Mouse (Mus musculus): ENCODE results near the gene Apba2. TPM values are rescaled to one million over a fixed set of nuclear protein-coding genes. Genes with fewer than 3 reads are reported as not detected.

The Apba2 gene
- total RNA-seq (2021) = 100 to 1,000 TPM; 245 to 264 TPM

DNA sequence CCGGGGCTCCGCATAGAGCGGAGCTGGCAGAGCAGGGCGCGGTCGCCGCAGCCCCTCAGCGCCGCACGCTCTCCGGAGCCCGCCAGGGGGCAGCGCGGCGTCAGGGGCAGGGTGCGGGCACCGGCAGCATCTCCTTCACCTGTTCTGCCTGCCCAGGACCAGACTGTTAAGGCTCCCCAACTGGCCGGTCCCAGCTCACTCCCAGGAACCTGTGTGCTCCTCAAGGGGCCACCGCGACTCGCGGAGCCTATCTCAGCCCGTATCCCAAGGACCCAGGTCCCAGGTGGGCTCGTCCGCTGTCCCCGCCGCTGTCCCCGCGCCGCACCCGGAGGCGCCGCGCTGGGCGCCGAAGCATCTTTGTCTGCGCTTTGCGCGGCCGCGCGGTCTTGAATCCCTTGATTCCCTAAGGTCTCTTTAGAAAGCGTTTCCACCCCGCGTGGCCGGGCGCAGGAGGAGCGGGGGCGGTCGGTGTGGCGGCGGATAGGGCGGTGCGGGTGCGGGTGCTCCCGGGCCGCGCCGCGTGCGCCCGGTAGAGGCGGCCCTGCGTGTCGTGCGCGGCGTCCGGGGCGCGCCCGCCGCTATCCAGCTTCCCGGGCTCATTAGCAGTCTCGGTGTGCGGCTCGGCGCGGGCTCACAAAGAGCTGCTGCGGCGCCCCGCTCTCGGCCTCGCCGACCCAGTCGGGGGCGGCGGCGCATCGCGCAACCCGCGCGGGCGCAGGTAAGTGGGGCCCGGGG lies at the start of gene Apba2:
Apba2 (plus strand) TSS at position 171 of the 735 bp plus-strand sequence.
- peak; percentile 77 to 87 for DNase-seq (ENCODE audit: low spot score in 2 of 2)
- intact Hi-C loops (cut with DNase I) = loop anchor here (5.0 to 10.0 kb wide), 5 partner anchors 49 to 241 kb away; partner anchors contain the start of genes Mcee and Mphosph10

DNA sequence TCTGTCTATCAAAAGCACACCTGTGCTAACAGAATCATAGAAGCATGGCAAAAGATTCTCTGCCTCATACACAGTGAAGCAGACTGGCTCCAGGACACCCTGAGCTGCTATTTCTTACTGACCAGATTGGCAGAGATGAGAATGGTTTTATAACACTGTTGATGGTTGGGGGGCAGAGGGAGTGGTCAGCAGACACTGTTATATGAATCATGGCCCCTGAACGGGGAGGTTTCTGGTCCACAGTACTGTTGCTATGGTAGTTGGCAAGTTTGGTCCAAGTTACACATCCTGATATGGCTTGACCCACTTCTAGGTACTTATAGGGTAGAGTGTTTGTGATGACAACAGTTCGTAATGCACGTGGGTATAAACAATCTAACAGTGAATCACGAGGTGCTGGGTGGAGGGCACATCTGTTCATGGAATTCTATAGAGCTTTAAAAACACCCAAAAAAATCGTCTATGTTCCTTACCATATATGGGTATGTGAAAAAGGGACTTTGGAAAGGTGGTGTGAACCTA lies 49.6 kb upstream of the Apba2 start:
- DNase-seq (ENCODE audit: low spot score in 2 of 2) = peak in 1 of 2 experiments; percentile 26
- intact Hi-C loops (cut with DNase I) = loop anchor here (5.0 kb wide), 1 partner anchor 50 kb away; the partner anchor contains the start of gene Apba2

DNA sequence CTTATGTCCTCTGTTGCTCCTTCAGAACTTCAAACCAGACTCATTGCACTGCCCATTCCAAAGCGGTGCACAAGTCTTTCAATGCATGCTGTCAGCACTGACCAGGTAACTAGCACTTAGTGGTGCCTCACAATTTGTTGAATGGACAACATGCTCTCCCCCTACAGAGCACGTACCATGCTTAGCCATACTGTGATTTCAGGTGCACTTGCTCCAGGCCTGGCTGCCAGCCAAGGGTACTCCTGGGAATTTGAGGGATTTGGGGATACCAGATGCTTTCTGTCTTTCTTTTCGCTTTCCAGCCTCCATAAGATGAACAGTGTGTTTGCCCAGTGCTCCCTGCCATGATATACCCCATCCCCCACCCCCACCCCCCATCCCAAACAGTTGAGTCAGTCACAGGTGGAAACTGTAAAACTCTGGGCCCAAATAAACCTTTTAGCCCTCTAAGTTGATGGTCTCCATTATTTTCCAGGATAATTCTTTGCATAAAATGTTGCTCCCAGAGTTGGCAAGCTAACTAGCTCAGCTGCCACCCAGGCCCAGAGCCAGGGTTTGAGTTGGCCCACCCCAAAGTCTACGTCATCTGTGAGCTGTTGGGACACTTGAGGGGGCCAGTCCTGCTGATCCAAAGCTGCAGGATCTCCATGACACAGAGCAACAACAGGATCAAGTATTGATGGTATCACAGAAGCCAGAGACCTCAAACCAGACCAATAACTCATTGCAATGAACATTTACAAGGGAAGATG lies 48.9 kb upstream of the Apba2 start:
- intact Hi-C loops (cut with DNase I) = loop anchor here (5.0 kb wide), 1 partner anchor 50 kb away; the partner anchor contains the start of gene Apba2
- no peak for DNase-seq (ENCODE audit: low spot score in 2 of 2)

DNA sequence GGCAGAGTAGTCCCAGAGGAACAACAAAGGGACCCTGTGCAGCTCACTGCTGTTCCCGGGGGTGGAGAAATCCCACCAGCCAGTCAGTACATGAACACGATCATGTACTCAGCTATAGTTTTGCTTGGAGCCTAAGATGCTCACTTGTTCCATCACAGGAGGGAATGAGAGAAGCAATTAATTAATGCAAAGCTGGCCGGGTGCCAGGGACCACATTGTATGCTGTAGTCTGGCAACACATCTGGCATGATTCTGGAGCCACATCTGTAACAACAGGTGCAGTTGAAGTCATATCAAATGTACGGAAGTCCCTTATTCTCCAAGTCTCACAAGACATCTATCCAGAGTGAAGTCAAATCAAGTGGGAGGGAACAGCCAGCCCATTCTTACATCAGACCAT lies 45.3 kb upstream of the Apba2 start:
- intact Hi-C loops (cut with DNase I) = no loop called here
- DNase-seq (ENCODE audit: low spot score in 2 of 2) = no peak

DNA sequence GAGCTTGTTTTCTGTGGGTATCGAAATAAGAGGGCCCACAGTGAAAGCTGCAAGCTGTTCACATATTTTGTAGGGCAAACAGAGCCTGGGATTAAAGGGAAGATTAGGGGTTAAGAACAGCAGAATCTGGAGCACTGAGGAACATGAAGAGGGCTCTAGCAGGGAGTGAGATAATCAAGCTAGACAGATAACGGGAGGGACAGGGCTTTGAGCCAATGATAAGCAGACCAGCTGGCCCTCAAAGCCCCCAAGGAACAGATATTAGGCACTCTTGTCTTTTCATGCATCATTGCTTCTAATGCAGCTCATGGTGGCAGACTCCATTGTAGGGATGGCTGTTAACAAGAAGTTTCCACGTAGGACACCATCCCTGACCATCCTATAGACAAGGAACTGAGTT lies 44.8 kb upstream of the Apba2 start:
- DNase-seq (ENCODE audit: low spot score in 2 of 2) = no peak
- intact Hi-C loops (cut with DNase I) = no loop called here

DNA sequence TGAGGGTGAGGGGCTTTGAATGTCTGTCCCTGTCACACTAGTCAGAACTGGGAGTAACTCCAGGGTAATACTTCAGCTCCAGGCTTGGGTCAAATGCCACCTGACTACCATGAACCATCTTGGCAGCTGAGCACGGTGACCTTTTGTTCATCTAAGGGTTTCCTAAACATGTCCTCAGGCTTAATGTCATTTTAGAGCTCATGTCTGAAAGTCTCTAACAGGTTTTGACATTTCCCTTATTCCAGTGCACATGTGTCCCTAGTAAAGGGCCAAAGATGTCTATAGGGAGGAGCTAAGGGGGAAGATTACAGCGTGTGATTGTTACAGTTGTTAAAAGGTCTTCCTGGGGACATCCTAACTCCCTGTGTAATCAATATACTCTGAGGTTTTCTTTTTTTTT lies 43.7 kb upstream of the Apba2 start:
- no peak for DNase-seq (ENCODE audit: low spot score in 2 of 2)
- intact Hi-C loops (cut with DNase I) = no loop called here

DNA sequence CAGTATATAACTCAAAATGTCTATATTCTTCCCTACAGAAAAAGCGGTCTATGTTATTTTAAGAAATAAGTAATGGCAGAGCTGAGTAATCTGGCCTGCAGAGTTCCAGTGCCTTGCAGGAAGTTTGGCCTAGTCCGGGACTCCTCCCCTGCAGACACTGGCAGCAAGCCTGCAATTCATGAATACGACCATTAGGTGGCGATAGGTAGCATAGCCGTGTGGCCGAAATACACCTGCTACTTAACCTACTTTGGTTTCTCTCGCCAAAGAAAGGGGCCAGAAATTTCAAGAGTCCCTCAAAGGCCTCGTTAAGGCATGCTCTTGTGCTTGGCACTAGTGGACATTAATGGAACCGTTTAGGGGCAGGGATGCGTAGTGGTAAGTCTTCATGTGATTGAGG lies 4.1 kb upstream of the Apba2 start:
- intact Hi-C loops (cut with DNase I) = loop anchor here (10.0 kb wide), 1 partner anchor 63 kb away; no protein-coding TSS in a partner anchor
- peak in 1 of 2 experiments; percentile 7 for DNase-seq (ENCODE audit: low spot score in 2 of 2)

DNA sequence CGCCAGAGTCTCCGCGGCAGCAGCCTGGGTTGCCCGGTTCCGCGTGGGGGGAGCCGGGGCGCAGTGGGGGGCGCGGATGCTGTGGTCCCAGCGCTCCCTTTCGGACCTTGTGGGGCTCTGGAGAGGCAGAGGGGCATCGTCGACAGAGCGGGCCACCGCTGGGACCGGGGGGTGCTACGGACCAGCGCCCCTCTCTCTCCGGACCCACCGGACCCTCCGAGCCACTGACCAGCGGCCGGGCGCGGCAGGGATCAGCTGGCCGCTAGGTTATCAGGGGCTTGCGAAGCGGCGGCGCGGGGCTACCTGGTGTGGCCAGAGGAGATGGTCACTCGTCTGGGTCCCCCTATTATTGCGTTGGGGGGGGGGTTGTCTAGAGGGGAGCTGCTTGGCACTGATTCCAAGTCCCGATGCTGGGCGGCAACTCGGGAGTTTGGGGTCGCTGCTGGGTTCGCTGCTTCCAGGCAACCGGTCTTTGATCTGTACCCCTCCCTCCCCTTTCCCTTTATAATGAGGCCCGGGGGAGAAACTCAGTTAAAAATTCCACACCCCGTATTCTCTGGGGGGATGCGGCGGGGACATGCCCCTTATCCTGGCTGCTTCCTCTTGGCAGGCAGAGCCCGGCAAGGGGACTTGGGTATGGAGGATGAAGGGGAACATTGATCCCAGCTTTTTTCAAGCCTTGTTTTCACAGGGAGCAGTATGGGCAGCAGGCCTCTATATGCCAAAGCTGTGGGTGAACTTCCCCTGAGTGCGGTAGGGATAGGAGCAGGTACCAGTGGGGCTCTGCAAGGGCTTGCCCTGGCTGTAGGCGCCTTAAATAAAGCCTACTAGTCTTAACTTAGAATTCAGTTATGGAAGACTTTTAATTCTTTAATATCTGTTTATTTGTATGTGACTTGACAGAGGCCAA lies 1.0 kb downstream of the Apba2 start:
- intact Hi-C loops (cut with DNase I) = loop anchor here (5.0 to 10.0 kb wide), 5 partner anchors 50 to 240 kb away; partner anchors contain the start of genes Mcee and Mphosph10
- peak; percentile 19 to 23 for DNase-seq (ENCODE audit: low spot score in 2 of 2)

DNA sequence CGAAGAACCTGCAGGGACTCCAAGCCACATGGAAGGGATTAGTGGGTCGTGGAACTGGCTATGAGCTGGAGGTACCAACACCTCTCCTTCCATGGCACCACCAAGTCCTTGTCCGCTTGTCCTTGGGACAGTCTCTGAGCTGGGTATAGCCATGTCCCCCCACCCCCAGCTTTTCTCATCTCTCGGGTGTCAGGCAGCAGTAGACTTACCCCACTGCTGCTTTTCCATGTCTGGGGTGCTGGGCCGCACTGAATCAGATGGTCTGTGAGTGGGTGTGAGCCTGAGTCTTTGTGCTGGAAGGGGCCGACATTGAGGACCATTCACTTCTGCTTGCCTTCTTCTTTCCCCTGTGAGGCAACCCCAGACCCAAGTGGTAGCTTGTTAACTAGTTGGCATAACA lies 2.1 kb downstream of the Apba2 start:
- DNase-seq (ENCODE audit: low spot score in 2 of 2) = peak in 1 of 2 experiments; percentile 30
- intact Hi-C loops (cut with DNase I) = loop anchor here (5.0 to 10.0 kb wide), 5 partner anchors 51 to 239 kb away; partner anchors contain the start of genes Mcee and Mphosph10

DNA sequence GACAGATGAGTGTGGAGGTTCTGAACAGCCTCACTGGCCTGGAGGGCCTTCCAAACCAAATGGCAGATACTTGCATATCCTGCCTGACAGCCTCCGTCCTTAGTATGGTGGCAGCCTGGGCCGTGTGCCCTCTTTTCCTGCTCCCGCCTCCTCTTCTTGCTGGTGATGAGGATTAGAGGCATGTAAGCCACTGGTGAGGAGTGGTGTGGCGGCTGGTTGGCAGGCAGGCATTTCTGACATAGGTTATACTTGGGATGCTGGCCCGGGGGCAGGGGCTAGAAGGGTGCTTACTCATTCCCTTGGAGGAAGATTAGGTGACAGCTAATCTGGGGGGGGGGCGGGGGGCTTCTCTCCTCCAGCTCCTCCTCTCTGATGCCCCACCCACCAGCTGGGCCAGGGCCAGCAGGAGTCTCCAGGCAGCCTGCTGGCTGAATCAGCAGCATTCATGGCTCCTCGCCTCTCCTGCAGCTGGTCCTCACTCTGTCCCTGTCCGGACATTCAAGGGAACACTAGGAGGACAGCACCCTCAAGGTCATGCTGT lies 3.3 kb downstream of the Apba2 start:
- intact Hi-C loops (cut with DNase I) = loop anchor here (5.0 to 10.0 kb wide), 5 partner anchors 52 to 238 kb away; partner anchors contain the start of genes Mcee and Mphosph10
- peak in 1 of 2 experiments; percentile 70 for DNase-seq (ENCODE audit: low spot score in 2 of 2)

DNA sequence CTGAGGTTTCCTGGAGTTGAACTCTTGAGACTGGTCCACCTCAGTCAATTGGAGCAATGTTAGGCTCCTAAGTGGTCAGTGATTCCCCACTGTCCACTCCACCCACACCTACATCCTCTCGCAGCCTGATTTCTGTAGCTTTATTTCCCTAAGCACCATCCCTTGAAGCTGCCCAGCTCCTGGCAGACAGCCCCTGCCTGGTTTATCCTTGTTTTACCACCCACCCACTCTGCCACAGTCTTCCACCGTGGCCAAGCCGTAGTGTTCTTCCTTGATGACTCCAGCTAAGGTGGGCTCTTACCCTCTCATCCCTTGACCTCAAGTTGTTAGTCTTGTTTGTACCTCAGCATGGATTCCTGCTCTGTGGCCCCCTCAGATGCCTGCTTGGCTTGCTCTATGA lies 4.1 kb downstream of the Apba2 start:
- intact Hi-C loops (cut with DNase I) = loop anchor here (10.0 kb wide), 1 partner anchor 111 kb away; the partner anchor contains the start of genes Mcee and Mphosph10

DNA sequence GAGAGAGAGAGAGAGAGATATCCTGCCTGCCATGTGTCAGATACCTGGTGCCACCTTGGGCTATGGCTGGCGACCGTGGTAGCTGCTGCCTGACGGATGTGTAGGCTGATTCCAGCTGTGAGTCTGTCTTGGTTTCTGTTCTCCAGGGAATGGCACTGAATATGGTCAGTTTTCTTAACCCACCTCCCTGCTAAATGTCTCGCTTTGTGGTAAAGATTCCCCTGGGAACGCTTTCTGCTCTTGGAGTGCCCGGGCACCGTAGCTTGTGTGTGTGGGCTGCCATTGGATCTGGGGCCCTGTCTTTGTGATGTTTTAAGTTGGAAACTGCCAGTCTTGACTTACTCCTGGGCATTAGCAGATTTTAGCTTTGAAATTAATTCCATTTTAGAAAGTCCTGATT lies 7.3 kb downstream of the Apba2 start:
- peak; percentile 4 to 6 for DNase-seq (ENCODE audit: low spot score in 2 of 2)
- intact Hi-C loops (cut with DNase I) = loop anchor here (10.0 kb wide), 1 partner anchor 114 kb away; the partner anchor contains the start of genes Mcee and Mphosph10

More for the DNA sequence above, 4.1 kb downstream of the Apba2 start:
- peak; percentile 18 to 57 for DNase-seq (ENCODE audit: low spot score in 2 of 2)

DNA sequence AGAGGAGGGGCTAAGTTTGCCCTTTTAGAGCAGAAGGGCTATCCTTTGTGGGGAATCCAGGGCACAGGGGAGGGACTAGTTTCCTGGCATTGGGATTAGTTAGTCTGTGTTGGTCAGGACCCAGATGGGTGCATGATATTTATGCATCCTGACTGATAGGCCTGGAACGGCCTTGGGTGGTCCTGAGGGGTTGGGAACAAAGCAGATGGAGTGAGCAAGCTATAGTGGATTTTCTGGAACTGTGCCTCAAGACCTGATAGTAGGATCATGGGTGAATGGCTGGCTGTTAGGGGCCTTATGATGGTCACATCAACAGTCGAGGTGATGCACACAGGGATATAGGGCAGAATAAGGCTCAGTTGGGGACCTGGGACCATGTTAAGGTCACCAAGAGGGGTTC lies 8.4 kb downstream of the Apba2 start:
- intact Hi-C loops (cut with DNase I) = loop anchor here (10.0 kb wide), 1 partner anchor 115 kb away; the partner anchor contains the start of genes Mcee and Mphosph10
- DNase-seq (ENCODE audit: low spot score in 2 of 2) = peak in 1 of 2 experiments; percentile 2

DNA sequence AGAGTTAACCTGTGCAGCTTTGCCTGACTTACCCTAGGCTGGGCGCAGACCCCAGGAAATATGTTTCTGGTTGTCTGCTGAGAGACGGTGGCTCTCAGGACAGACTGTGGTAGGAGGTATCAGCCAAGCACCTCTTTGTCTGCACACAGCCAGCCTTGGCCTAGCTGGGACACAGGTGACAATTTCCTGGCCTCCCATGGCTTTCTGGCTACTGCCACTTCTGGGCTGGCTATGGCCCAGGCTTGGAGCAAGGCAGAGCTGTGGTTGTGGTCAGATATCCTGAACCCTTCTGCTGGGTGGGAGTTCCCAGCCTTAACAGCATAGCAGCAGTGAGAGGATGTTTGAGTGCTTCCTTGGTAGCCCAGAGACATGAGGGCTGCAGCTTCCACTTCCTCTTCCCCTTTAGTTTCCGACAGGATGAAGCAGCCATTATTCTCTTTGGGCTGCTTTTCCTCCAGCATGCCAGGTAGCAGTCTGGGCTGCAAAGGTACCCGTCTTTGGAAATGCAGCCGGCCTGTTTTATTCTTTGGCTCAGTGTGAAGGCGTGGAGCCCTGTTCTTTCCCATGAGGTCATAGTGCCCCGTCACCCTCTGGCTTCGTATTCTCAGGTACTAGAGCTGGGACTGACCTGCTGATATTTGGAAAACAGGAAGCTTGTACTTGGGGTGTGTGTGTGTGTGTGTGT lies 9.2 kb downstream of the Apba2 start:
- intact Hi-C loops (cut with DNase I) = no loop called here
- peak; percentile 2 to 4 for DNase-seq (ENCODE audit: low spot score in 2 of 2)

DNA sequence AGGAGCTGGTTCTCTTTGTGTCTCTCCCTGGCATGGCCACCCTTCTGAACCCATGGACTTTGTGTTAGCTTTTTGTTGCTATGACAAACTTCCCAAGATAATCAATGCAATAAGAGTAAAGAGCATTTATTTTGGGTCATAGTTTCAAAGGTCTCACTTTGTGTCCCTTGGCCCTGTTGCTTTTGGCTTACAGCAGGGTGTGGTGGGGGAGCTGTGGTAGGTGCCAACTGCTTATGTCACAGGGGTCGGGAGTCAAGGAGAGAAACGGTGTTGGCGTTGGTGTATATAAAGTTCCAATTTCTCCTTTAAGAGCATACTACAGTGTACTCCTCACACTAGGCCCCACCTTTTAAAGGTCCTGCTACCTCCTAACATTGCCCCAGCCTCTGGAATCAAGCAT lies 12.1 kb downstream of the Apba2 start:
- intact Hi-C loops (cut with DNase I) = no loop called here
- peak in 1 of 2 experiments; percentile 1 for DNase-seq (ENCODE audit: low spot score in 2 of 2)

DNA sequence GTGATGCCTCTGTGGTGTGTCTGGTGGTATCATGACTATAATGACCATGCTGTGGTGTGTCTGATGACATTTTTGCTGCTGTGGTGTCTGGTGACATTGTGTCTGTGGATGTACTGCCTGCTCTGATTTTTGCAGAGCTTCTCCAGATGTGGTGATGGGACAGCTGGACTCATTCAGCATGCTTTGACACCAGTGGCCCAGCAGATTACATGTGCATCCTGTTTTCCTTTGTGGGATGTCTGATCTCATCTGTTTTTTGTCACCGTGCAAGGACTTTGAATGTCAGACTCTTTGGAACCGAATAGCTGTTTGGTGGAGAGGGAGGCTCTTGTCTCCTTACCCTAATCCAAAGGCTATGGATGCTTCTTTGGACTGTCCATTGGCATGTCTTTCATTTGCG lies 13.8 kb downstream of the Apba2 start:
- DNase-seq (ENCODE audit: low spot score in 2 of 2) = no peak
- intact Hi-C loops (cut with DNase I) = no loop called here

DNA sequence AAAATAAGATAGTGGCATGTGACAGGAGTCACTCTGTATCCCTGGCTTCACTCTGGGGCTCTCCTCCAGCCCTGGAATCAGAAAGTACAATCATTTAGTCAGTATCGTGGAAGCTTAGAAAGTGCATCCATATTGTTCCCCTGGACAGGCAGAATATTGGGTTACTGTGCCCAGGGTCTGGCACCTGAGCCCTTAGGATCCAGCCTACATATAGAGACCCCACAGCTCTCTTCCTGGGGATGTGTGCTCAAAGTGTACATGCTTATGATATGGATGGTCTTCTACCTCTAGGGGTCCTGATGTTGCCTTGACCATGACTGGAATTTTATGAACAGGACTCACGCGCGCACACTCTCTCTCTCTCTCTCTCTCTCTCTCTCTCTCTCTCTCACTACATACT lies 14.4 kb downstream of the Apba2 start:
- DNase-seq (ENCODE audit: low spot score in 2 of 2) = no peak
- intact Hi-C loops (cut with DNase I) = no loop called here

DNA sequence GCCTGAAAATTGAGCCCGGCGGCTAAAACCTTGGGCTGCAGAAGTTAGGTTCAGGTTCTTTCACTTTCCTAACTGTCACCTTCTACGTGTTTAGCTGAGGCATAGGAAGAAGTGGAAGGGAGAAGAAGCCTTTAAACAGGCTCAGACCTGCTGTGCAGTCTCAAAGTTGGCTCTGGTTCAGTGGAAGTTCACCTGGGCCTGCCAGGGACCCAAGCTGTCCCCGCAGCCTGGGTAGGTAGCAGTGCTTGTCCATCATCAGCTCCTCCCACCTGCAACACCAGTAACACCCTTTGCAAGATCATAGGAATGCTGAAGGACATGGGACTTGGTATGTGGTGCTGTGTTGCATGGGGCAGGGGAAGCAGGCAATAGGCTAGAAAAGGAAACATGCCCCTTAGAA lies 17.6 kb downstream of the Apba2 start:
- intact Hi-C loops (cut with DNase I) = no loop called here
- no peak for DNase-seq (ENCODE audit: low spot score in 2 of 2)
